Mouse (Mus musculus) adipocyte (in vitro differentiated cells): ENCODE results near the gene Il17c.

Experiments used
- DNase-seq: peaks from one replicate; pipeline ENCODE4 v3.0.0-alpha.2; 2016; ENCODE audit warnings: low spot score

Gene Il17c

GRCm38 (mm10) chr8:122421376-122422070 is at the start of gene Il17c:
Il17c (plus strand) TSS chr8:122422020.
- no peak for DNase-seq

- DNase-seq: no peak
Measured at GRCm38 (mm10) chr8:122375320-122375719, 46.5 kb upstream of the Il17c start.

- no peak for DNase-seq
Measured at GRCm38 (mm10) chr8:122375751-122376364, 46.0 kb upstream of the Il17c start.

GRCm38 (mm10) chr8:122376365-122377231 is 45.2 kb upstream of the Il17c start, which contains the start of gene Zc3h18:
Zc3h18 (plus strand) TSS chr8:122376609.
- DNase-seq: peak; percentile 97

- no peak for DNase-seq
Measured at GRCm38 (mm10) chr8:122383039-122383438, 38.8 kb upstream of the Il17c start.

GRCm38 (mm10) chr8:122389357-122389756 is 32.5 kb upstream of the Il17c start:
- DNase-seq: no peak

- no peak for DNase-seq
Measured at GRCm38 (mm10) chr8:122390758-122391157, 31.1 kb upstream of the Il17c start.

GRCm38 (mm10) chr8:122393717-122394116 is 28.1 kb upstream of the Il17c start:
- no peak for DNase-seq

GRCm38 (mm10) chr8:122395291-122395690 is 26.5 kb upstream of the Il17c start:
- DNase-seq: no peak

- DNase-seq: no peak
Measured at GRCm38 (mm10) chr8:122398186-122398585, 23.6 kb upstream of the Il17c start.

GRCm38 (mm10) chr8:122405146-122405805 is 16.5 kb upstream of the Il17c start:
- DNase-seq: no peak

- no peak for DNase-seq
Measured at GRCm38 (mm10) chr8:122407678-122408077, 14.1 kb upstream of the Il17c start.

- DNase-seq: no peak
Measured at GRCm38 (mm10) chr8:122414311-122414710, 7.5 kb upstream of the Il17c start.

GRCm38 (mm10) chr8:122415554-122415953 is 6.3 kb upstream of the Il17c start:
- DNase-seq: no peak

GRCm38 (mm10) chr8:122419881-122420555 is 1.8 kb upstream of the Il17c start:
- DNase-seq: peak; percentile 9

- DNase-seq: no peak
Measured at GRCm38 (mm10) chr8:122423217-122423616, 1.4 kb downstream of the Il17c start.

GRCm38 (mm10) chr8:122423659-122424058 is 1.8 kb downstream of the Il17c start:
- no peak for DNase-seq

- no peak for DNase-seq
Measured at GRCm38 (mm10) chr8:122426145-122426544, 4.3 kb downstream of the Il17c start.

GRCm38 (mm10) chr8:122427607-122428006 is 5.8 kb downstream of the Il17c start:
- no peak for DNase-seq

- no peak for DNase-seq
Measured at GRCm38 (mm10) chr8:122428163-122428562, 6.3 kb downstream of the Il17c start.

GRCm38 (mm10) chr8:122430058-122430636 is 8.3 kb downstream of the Il17c start:
- no peak for DNase-seq
